Mouse (Mus musculus) testis, adult 2 months (tissue): ENCODE results near the gene Mrgpre. TPM values are rescaled to one million over a fixed set of nuclear protein-coding genes. Genes with fewer than 3 reads are reported as not detected.

Experiments
- H3K27ac ChIP-seq: fragments of 200-500 bp; 2 replicates; pipeline ENCODE4 v1.5.1; 2012; ENCODE audit warnings: low read depth, low read length; ENCODE audit not compliant: control insufficient read depth, insufficient read depth
- H3K27me3 ChIP-seq: fragments of 200-500 bp; 2 replicates; pipeline ENCODE4 v1.6.1; 2012; ENCODE audit warnings: mild to moderate bottlenecking, low read length, moderate library complexity; ENCODE audit not compliant: control insufficient read depth, insufficient read depth
- H3K36me3 ChIP-seq: fragments of 200-500 bp; 2 replicates; pipeline ENCODE4 v1.6.1; 2012; ENCODE audit warnings: mild to moderate bottlenecking, low read length; ENCODE audit not compliant: control insufficient read depth, insufficient read depth
- H3K4me1 ChIP-seq: fragments of 200-500 bp; 2 replicates; pipeline ENCODE4 v1.6.1; 2012; ENCODE audit warnings: low read length; ENCODE audit not compliant: control insufficient read depth, insufficient read depth
- H3K4me3 ChIP-seq: fragments of 200-500 bp; 2 replicates; pipeline ENCODE4 v1.5.1; 2012; ENCODE audit warnings: low read depth, mild to moderate bottlenecking, low read length, moderate library complexity, mixed read lengths; ENCODE audit not compliant: control insufficient read depth
- CTCF ChIP-seq: fragments of 200-500 bp; IDR thresholded peaks from 2 replicates; pipeline ENCODE4 v1.5.1; 2012; ENCODE audit warnings: low read depth, mild to moderate bottlenecking, inconsistent platforms, low read length, moderate library complexity; ENCODE audit not compliant: control insufficient read depth, insufficient read depth, insufficient replicate concordance
- POLR2A ChIP-seq: fragments of 200-500 bp; IDR thresholded peaks from 2 replicates; pipeline ENCODE4 v1.6.1; 2012; ENCODE audit warnings: low read depth, mild to moderate bottlenecking, inconsistent platforms, low read length, moderate library complexity; ENCODE audit not compliant: control insufficient read depth
- polyA plus RNA-seq: library from polyadenylated mRNA; depleted of rRNA; stranded (reverse); fragments of >200 nt; gene quantifications from 2 replicates; pipeline ENCODE4 v1.2.3, GENCODE M21; 2012

Gene Mrgpre
- polyA plus RNA-seq, 1 experiment = 0.11 TPM

- TF ChIP-seq CTCF (no peak), POLR2A (no peak)
- no peaks in the 10 kb centered on the region for H3K4me1 ChIP-seq
Observed at GRCm38 (mm10) chr7:143749045-143749444, 35.3 kb downstream of the Mrgpre start.

DNA sequence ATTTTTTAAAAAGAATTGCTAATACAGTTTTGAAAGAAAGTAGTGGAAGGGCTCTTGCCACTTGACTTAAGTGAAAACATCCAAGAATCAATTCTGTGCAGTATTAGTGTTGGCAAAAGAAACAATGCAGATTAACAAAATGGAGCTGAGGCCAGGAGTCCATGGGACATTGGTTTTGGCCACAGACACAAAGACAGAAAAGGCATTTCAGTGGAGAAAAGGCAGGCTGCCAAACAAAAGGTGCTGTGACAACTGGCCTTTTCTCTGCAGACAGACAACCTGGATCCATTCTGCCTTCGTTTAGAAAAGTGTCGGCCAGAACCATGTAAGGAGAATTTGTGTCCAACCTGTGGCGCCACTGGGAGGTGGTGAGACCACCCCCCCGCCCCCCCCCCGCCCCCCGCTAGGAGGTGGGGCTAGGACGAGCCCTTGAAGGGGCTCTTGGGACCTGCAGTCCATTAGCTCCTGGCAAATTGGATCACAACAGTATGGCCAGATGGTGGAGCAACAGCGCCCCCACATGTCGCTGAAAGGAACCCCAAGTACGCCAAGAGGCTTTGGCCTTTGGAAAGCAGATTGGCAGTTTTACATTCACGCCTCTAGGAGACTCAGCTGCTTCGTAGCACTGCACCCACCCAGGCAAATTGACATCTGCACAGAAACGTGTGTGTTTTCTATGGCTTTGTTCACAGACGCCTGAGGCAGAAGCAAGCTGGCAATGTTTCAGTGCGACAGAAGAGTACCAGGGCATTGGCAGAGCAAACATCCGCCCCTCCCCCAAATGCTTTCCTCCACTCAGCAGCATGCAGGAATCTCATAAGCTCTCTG, 36.0 kb downstream of the Mrgpre start:
- H3K4me1 ChIP-seq = no peaks in the 10 kb centered on the region
- H3K27me3 ChIP-seq = no peaks in the 10 kb centered on the region
- H3K4me3 ChIP-seq = no peak overlapping the region
- TF ChIP-seq POLR2A (no peak), CTCF (peak; percentile 91)
- H3K27ac ChIP-seq = no peak overlapping the region
- no peaks in the 10 kb centered on the region for H3K36me3 ChIP-seq

More at GRCm38 (mm10) chr7:143749045-143749444, 35.3 kb downstream of the Mrgpre start:
- H3K4me3 ChIP-seq = no peak overlapping the region
- H3K36me3 ChIP-seq = no peaks in the 10 kb centered on the region
- H3K27me3 ChIP-seq = no peaks in the 10 kb centered on the region
- H3K27ac ChIP-seq = no peak overlapping the region

DNA sequence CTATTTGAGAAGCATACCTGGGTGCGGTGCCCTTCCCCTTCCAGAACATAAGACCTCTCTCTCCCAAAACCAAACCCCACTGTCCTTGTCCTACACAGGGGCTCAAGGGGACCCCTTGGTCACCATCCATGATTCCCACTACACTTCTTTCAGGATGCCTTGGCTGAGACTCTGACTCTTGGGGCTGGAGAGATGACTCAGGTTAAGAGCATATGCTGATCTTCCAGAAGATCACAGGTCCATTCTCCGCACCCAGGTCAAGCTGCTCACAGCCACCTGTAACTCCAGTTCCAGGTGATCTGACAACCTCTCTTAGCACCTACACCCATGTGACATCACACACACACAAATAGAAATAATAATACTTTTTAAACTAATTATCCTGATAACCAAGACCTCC, 43.6 kb downstream of the Mrgpre start:
- no peak for TF ChIP-seq POLR2A
- TF ChIP-seq CTCF = no peak
- H3K27me3 ChIP-seq = no peaks in the 10 kb centered on the region
- no peaks in the 10 kb centered on the region for H3K36me3 ChIP-seq
- H3K27ac ChIP-seq = no peak overlapping the region
- H3K4me1 ChIP-seq = peaks cover 7% of the 10 kb centered on the region
- H3K4me3 ChIP-seq = no peak overlapping the region

GRCm38 (mm10) chr7:143739511-143740461, 44.5 kb downstream of the Mrgpre start:
- Histone ChIP-seq H3K4me1 (peaks cover 7% of the 10 kb centered on the region), H3K27me3 (no peaks in the 10 kb centered on the region), H3K36me3 (no peaks in the 10 kb centered on the region), H3K4me3 (peak overlapping the region; percentile 63), H3K27ac (no peak overlapping the region)
- TF ChIP-seq POLR2A (0 out of 2 replicates have a peak, but pooled peaks have one; percentile 24), CTCF (no peak)

- no peak overlapping the region for H3K4me3 ChIP-seq
Observed at GRCm38 (mm10) chr7:143738601-143739006, 45.7 kb downstream of the Mrgpre start.

DNA sequence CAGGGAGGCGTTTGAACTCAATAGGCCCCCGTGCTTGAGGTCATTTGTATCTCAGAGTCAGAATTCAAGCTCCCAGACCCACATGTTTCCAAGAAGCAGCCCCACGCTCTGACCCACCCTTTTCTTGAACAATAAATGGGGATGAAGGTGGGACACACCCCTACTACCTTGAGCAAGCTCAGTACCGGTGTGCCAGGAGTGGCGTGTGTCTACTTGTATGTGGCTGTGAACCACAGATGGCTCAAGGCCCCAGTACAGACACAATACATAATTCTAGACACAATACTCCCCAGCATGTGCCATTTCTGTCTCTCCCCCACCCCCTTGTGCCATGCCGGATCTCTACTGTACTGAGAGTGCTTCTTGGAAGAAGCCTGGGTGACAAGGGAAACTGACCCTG, 46.1 kb downstream of the Mrgpre start:
- H3K27ac ChIP-seq = no peak overlapping the region
- no peaks in the 10 kb centered on the region for H3K36me3 ChIP-seq
- no peaks in the 10 kb centered on the region for H3K27me3 ChIP-seq
- TF ChIP-seq CTCF (no peak), POLR2A (no peak)
- H3K4me3 ChIP-seq = no peak overlapping the region
- H3K4me1 ChIP-seq = peaks cover 7% of the 10 kb centered on the region

More at GRCm38 (mm10) chr7:143738601-143739006, 45.7 kb downstream of the Mrgpre start:
- no peak for TF ChIP-seq POLR2A
- no peak for TF ChIP-seq CTCF
- H3K4me1 ChIP-seq = peaks cover 7% of the 10 kb centered on the region
- H3K27ac ChIP-seq = no peak overlapping the region
- H3K36me3 ChIP-seq = no peaks in the 10 kb centered on the region
- no peaks in the 10 kb centered on the region for H3K27me3 ChIP-seq

DNA sequence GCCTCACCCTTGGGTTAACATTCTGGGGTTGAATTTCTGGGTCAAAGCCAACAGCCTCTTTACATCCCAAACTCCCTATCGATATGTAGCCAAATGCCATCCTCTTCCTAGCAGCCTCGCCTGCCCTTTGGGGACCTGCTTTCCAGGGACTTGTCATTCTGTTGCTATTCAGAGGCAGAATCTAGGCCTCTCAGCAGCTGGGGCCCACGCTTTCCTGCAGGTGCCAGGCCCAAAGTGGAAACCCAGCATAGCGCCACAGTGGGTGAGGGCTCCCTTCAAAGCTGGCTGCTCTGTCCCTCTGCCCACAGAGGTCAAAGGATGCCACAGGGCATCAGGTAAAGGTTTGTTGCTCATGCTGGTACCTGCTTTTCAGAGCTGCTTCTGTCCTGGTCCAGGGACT, 50.6 kb downstream of the Mrgpre start:
- no peaks in the 10 kb centered on the region for H3K36me3 ChIP-seq
- H3K27ac ChIP-seq = no peak overlapping the region
- no peaks in the 10 kb centered on the region for H3K4me1 ChIP-seq
- H3K4me3 ChIP-seq = no peak overlapping the region
- no peaks in the 10 kb centered on the region for H3K27me3 ChIP-seq
- no peak for TF ChIP-seq POLR2A
- TF ChIP-seq CTCF = no peak
